22 mouse cellular contexts compared by ENCODE assay signal in the genomic region with DNA sequence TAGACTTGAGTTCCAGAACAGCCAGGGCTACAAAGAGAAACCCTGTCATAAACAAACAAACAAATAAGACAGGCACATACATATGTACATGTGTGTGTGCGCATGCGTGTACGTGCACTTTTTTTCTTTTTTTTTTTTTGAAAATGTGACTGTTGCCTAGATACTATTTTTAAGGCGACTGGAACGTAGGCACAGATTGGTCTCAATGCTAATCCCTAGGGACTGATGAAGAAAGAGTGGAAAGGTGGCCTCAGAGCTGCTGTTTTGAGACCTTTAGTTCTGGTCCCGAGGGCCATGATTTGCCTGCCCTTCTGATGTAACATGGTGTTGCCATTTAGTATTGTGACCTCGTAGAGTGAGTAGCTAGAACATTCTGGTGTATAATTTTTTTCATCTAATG.
"Had no signal": no experiment of that assay in that cellular context is flagged by ENCODE, and none has a peak within 500 bp of the region (broad histone marks: within the 10 kb centered on the region; RNA-seq: fewer than 3 reads in every experiment).

No protein-coding gene starts in this region.

- H3K9me3 ChIP-seq: intestine, embryonic 15.5 days; kidney, embryonic 15.5 days; limb, embryonic 13.5 days; liver, embryonic 13.5 days; midbrain, embryonic 12.5 days; midbrain, embryonic 15.5 days; neural tube, embryonic 13.5 days had no signal

- H3K27me3 ChIP-seq: intestine, embryonic 15.5 days; kidney, embryonic 15.5 days; limb, embryonic 13.5 days; liver, embryonic 13.5 days; midbrain, embryonic 12.5 days; midbrain, embryonic 15.5 days; neural tube, embryonic 13.5 days had no signal

- DNase-seq: kidney, adult 11 months; kidney, adult 8-10 months; kidney, postnatal 10 days; kidney, postnatal 36 days; left cerebral cortex, postnatal 4 days; liver; liver, embryonic 13.5 days; lung, embryonic 14.5 days; retina, postnatal 1 day; right cerebral cortex, postnatal 25 days; spleen, adult 18-20 months; thymus, adult 18-20 months; thymus, postnatal 36 days had no signal

- H3K9ac ChIP-seq: intestine, embryonic 15.5 days; kidney, embryonic 15.5 days; limb, embryonic 13.5 days; liver, embryonic 13.5 days; lung, embryonic 14.5 days; midbrain, embryonic 12.5 days; midbrain, embryonic 15.5 days; neural tube, embryonic 13.5 days had no signal

- H3K27ac ChIP-seq: intestine, embryonic 15.5 days; kidney, embryonic 15.5 days; limb, embryonic 13.5 days; liver, embryonic 13.5 days; macrophage; midbrain, embryonic 12.5 days; midbrain, embryonic 15.5 days; neural tube, embryonic 13.5 days; stomach, postnatal 0 days had no signal

- H3K4me3 ChIP-seq: intestine, embryonic 15.5 days; kidney, embryonic 15.5 days; limb, embryonic 13.5 days; liver, embryonic 13.5 days; midbrain, embryonic 12.5 days; midbrain, embryonic 15.5 days; myocyte; neural tube, embryonic 13.5 days had no signal

- H3K4me2 ChIP-seq: intestine, embryonic 15.5 days; kidney, embryonic 15.5 days; limb, embryonic 13.5 days; liver, embryonic 13.5 days; lung, embryonic 14.5 days; midbrain, embryonic 12.5 days; midbrain, embryonic 15.5 days; neural tube, embryonic 13.5 days had no signal

- H3K4me1 ChIP-seq: intestine, embryonic 15.5 days; kidney, embryonic 15.5 days; limb, embryonic 13.5 days; midbrain, embryonic 12.5 days; midbrain, embryonic 15.5 days; neural tube, embryonic 13.5 days had no signal
